Mouse (Mus musculus): ENCODE measurements around the gene Actc1. TPM values are rescaled to one million over a fixed set of nuclear protein-coding genes. Genes with fewer than 3 reads are reported as not detected.

Gene Actc1
- polyA plus RNA-seq, 1 experiment from 2014 or later, result 106 TPM

- 78% methylated on average over 5 of the region's 5 CpGs for WGBS
- Histone ChIP-seq H3K9me3 (ENCODE audit: low read depth, low read length) (no peaks in the 10 kb centered on the region), H3K4me3 (ENCODE audit: low read depth, low read length) (no peak overlapping the region), H3K27me3 (ENCODE audit: insufficient read depth, low read length) (no peaks in the 10 kb centered on the region), H3K4me2 (no peak overlapping the region), H3K27ac (ENCODE audit: low read depth) (no peak overlapping the region), H3K4me1 (ENCODE audit: insufficient read depth) (no peaks in the 10 kb centered on the region), H3K9ac (no peak overlapping the region), H3K36me3 (ENCODE audit: insufficient read depth) (peaks cover 14% of the 10 kb centered on the region)
- DNase-seq, result no peak
- no peak for ATAC-seq (ENCODE audit: insufficient read depth)
- no peak for TF ChIP-seq CTCF (IDR thresholded peaks at IDR 0.05; ENCODE audit: low read depth)
Observed at GRCm38 (mm10) chr2:114095348-114095747, 42.0 kb upstream of the Actc1 start.

GRCm38 (mm10) chr2:114094696-114095095, 41.3 kb upstream of the Actc1 start:
- H3K4me3 ChIP-seq (ENCODE audit: low read depth, low read length), result no peak overlapping the region
- H3K4me1 ChIP-seq (ENCODE audit: insufficient read depth), result no peaks in the 10 kb centered on the region
- WGBS, result 100% methylated on average over 1 of the region's 1 CpGs
- H3K36me3 ChIP-seq (ENCODE audit: insufficient read depth), result peaks cover 8% of the 10 kb centered on the region
- ATAC-seq (ENCODE audit: insufficient read depth) (no peak), DNase-seq (no peak)
- no peaks in the 10 kb centered on the region for H3K9me3 ChIP-seq (ENCODE audit: low read depth, low read length)
- no peak overlapping the region for H3K4me2 ChIP-seq
- 0 out of 2 replicates have a peak, but pooled peaks have one; percentile 3 for TF ChIP-seq CTCF (IDR thresholded peaks at IDR 0.05; ENCODE audit: low read depth)
- no peaks in the 10 kb centered on the region for H3K27me3 ChIP-seq (ENCODE audit: insufficient read depth, low read length)
- H3K27ac ChIP-seq (ENCODE audit: low read depth), result no peak overlapping the region
- no peak overlapping the region for H3K9ac ChIP-seq

- no peak for TF ChIP-seq CTCF (IDR thresholded peaks at IDR 0.05; ENCODE audit: low read depth)
- WGBS, result 50% methylated on average over 9 of the region's 9 CpGs
- Histone ChIP-seq H3K4me3 (ENCODE audit: low read depth, low read length) (no peak overlapping the region), H3K9me3 (ENCODE audit: low read depth, low read length) (no peaks in the 10 kb centered on the region), H3K27ac (ENCODE audit: low read depth) (no peak overlapping the region), H3K4me2 (no peak overlapping the region), H3K27me3 (ENCODE audit: insufficient read depth, low read length) (no peaks in the 10 kb centered on the region), H3K4me1 (ENCODE audit: insufficient read depth) (no peaks in the 10 kb centered on the region), H3K36me3 (ENCODE audit: insufficient read depth) (no peaks in the 10 kb centered on the region), H3K9ac (no peak overlapping the region)
- DNase-seq (peak; percentile 22), ATAC-seq (ENCODE audit: insufficient read depth) (peak; percentile 35; the same call in 1 of the 2 replicates)
Observed at GRCm38 (mm10) chr2:114093577-114093976, 40.2 kb upstream of the Actc1 start.

- no peak overlapping the region for H3K27ac ChIP-seq (ENCODE audit: low read depth)
- no peaks in the 10 kb centered on the region for H3K9me3 ChIP-seq (ENCODE audit: low read depth, low read length)
- H3K27me3 ChIP-seq (ENCODE audit: insufficient read depth, low read length), result no peaks in the 10 kb centered on the region
- H3K4me2 ChIP-seq, result no peak overlapping the region
- no peak overlapping the region for H3K9ac ChIP-seq
- ATAC-seq (ENCODE audit: insufficient read depth), result no peak
- no peaks in the 10 kb centered on the region for H3K4me1 ChIP-seq (ENCODE audit: insufficient read depth)
- no peak for DNase-seq
- no peaks in the 10 kb centered on the region for H3K36me3 ChIP-seq (ENCODE audit: insufficient read depth)
- no peak for TF ChIP-seq CTCF (IDR thresholded peaks at IDR 0.05; ENCODE audit: low read depth)
- 81% methylated on average over 3 of the region's 3 CpGs for WGBS
- no peak overlapping the region for H3K4me3 ChIP-seq (ENCODE audit: low read depth, low read length)
Observed at GRCm38 (mm10) chr2:114089862-114090261, 36.5 kb upstream of the Actc1 start.

GRCm38 (mm10) chr2:114087271-114087670, 33.9 kb upstream of the Actc1 start:
- Histone ChIP-seq H3K36me3 (ENCODE audit: insufficient read depth) (no peaks in the 10 kb centered on the region), H3K9ac (no peak overlapping the region), H3K4me1 (ENCODE audit: insufficient read depth) (no peaks in the 10 kb centered on the region), H3K9me3 (ENCODE audit: low read depth, low read length) (no peaks in the 10 kb centered on the region), H3K4me2 (no peak overlapping the region), H3K4me3 (ENCODE audit: low read depth, low read length) (no peak overlapping the region), H3K27ac (ENCODE audit: low read depth) (no peak overlapping the region), H3K27me3 (ENCODE audit: insufficient read depth, low read length) (no peaks in the 10 kb centered on the region)
- no peak for ATAC-seq (ENCODE audit: insufficient read depth)
- TF ChIP-seq CTCF (IDR thresholded peaks at IDR 0.05; ENCODE audit: low read depth), result no peak
- no peak for DNase-seq
- 45% methylated on average over 1 of the region's 1 CpGs for WGBS

GRCm38 (mm10) chr2:114071876-114072275, 18.5 kb upstream of the Actc1 start:
- Histone ChIP-seq H3K9ac (no peak overlapping the region), H3K27me3 (ENCODE audit: insufficient read depth, low read length) (no peaks in the 10 kb centered on the region), H3K4me2 (no peak overlapping the region), H3K9me3 (ENCODE audit: low read depth, low read length) (no peaks in the 10 kb centered on the region), H3K36me3 (ENCODE audit: insufficient read depth) (no peaks in the 10 kb centered on the region), H3K4me3 (ENCODE audit: low read depth, low read length) (no peak overlapping the region), H3K4me1 (ENCODE audit: insufficient read depth) (no peaks in the 10 kb centered on the region), H3K27ac (ENCODE audit: low read depth) (no peak overlapping the region)
- 49% methylated on average over 2 of the region's 2 CpGs for WGBS
- ATAC-seq (ENCODE audit: insufficient read depth) (no peak), DNase-seq (peak; percentile 20)
- no peak for TF ChIP-seq CTCF (IDR thresholded peaks at IDR 0.05; ENCODE audit: low read depth)

GRCm38 (mm10) chr2:114066226-114066625, 12.9 kb upstream of the Actc1 start:
- no peaks in the 10 kb centered on the region for H3K4me1 ChIP-seq (ENCODE audit: insufficient read depth)
- ATAC-seq (ENCODE audit: insufficient read depth) (no peak), DNase-seq (no peak)
- H3K27me3 ChIP-seq (ENCODE audit: insufficient read depth, low read length), result no peaks in the 10 kb centered on the region
- no peaks in the 10 kb centered on the region for H3K36me3 ChIP-seq (ENCODE audit: insufficient read depth)
- H3K27ac ChIP-seq (ENCODE audit: low read depth), result no peak overlapping the region
- 68% methylated on average over 3 of the region's 3 CpGs for WGBS
- H3K9ac ChIP-seq, result no peak overlapping the region
- H3K9me3 ChIP-seq (ENCODE audit: low read depth, low read length), result no peaks in the 10 kb centered on the region
- H3K4me3 ChIP-seq (ENCODE audit: low read depth, low read length), result no peak overlapping the region
- H3K4me2 ChIP-seq, result no peak overlapping the region
- TF ChIP-seq CTCF (IDR thresholded peaks at IDR 0.05; ENCODE audit: low read depth), result no peak

- DNase-seq (no peak), ATAC-seq (ENCODE audit: insufficient read depth) (no peak)
- no peak overlapping the region for H3K9ac ChIP-seq
- H3K36me3 ChIP-seq (ENCODE audit: insufficient read depth), result no peaks in the 10 kb centered on the region
- no peak for TF ChIP-seq CTCF (IDR thresholded peaks at IDR 0.05; ENCODE audit: low read depth)
- H3K27ac ChIP-seq (ENCODE audit: low read depth), result no peak overlapping the region
- H3K4me3 ChIP-seq (ENCODE audit: low read depth, low read length), result no peak overlapping the region
- H3K4me1 ChIP-seq (ENCODE audit: insufficient read depth), result no peaks in the 10 kb centered on the region
- no peaks in the 10 kb centered on the region for H3K27me3 ChIP-seq (ENCODE audit: insufficient read depth, low read length)
- no peaks in the 10 kb centered on the region for H3K9me3 ChIP-seq (ENCODE audit: low read depth, low read length)
- WGBS, result 62% methylated on average over 2 of the region's 2 CpGs
- H3K4me2 ChIP-seq, result no peak overlapping the region
Observed at GRCm38 (mm10) chr2:114064004-114064403, 10.7 kb upstream of the Actc1 start.

All from lung, embryonic 14.5 days (tissue).